Mouse (Mus musculus) thymus, postnatal 36 days (tissue): ENCODE measurements around the gene Vmn1r88.

Experiments
- DNase-seq, 2 experiments: peaks; one replicate each; pipeline ENCODE4 v3.0.0; 2022; ENCODE audit warnings: mixed read lengths in 2 of 2

Gene Vmn1r88

DNA sequence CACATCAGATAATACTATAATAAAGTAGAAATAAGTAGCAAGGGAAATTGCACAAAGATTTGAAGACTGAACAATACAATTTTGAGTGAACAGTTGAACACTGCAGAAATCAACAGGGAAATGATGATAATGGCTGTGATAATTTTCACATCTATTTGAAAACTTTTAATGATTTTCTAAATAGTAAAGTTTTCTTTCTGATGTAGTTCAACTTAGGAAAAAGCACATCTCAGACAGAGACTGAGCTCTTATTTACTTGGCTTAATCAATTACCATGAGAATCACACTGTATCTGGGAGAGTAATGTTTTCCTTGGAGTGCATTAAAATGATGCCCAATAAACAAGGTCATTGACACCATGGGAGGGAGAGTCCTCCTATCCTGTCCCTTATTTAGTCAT is at the start of gene Vmn1r88:
Gene Vmn1r88 (plus strand): TSS at position 301 of the 400 bp plus-strand sequence.
- no peak for DNase-seq

DNA sequence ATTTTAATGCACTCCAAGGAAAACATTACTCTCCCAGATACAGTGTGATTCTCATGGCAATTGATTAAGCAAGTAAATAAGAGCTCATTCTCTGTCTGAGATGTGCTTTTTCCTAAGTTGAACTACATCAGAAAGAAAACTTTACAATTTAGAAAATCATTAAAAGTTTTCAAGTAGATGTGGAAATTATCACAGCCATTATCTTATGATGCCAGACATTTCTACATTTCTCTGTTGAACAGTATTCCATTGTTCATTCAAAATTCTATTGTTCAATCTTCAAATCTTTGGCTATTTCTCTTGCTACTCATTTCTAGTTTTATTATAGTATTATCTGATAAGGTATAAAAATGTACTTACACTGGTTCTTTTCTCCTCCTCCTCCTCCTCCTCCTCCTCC is 39.6 kb upstream of the Vmn1r88 start, which contains the start of gene Vmn1r86:
Gene Vmn1r86 (minus strand): TSS at position 101 of the 400 bp plus-strand sequence.
- no peak for DNase-seq

- DNase-seq = peak in 1 of 2 experiments; percentile 19
Observed at GRCm38 (mm10) chr7:13123554-13124153, 35.7 kb upstream of the Vmn1r88 start.

DNA sequence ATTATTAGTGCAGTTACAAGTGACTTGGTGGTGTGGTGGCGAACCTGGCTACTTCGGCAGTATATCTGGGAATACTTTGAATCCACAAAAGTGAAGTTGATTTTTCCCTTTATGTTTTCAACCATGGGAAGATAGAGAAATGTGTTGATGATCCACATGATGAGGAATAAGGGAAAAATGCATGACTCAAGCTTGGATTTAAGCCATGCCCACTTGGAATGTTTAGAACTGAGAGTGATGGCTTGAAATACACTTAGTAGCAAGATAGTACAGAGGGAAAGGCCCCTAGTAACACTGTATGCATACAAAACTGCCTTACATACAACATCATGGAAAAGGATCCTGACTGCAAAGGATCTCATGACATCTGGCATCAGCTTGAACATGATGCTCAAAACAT is 27.5 kb upstream of the Vmn1r88 start:
- DNase-seq = no peak

DNA sequence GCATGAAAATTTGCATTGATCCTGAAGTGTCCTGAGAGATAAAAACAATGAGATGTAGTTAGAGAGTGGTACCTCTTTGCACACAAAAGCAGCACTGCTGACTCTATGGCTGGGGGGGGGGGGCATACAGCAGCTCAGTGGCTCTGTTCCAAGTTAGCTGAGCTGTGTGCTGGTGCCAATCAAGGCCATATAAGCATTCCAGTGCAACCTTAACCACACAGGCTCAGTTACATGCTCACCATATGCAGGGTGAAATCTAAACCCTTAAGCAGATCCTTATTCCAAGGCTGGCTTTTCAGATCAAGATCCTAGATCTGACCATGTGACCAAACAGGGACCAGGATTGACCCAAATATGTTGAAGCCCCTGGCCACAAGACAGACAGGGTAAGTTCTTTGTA is 22.0 kb upstream of the Vmn1r88 start:
- DNase-seq = no peak

DNA sequence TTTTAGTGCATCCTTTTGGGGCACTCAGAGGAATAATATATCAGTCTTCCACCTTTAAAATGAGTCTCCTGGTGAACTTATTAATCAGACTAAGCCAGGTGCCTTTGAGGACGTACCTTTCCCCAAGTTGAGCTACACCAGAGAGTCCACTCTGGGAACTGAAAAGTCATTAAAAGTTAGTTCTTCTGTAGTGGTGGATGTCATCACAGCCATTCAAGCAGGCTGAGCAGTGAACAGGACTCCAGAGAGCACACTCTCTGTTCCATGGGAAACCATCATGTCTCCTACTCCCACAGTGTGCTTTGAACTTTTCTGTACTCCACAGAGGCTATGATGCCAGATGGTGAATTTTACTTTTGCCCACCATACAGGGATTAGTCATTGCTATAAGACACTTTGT is 19.3 kb upstream of the Vmn1r88 start, which contains the start of gene Vmn1r87:
Gene Vmn1r87 (minus strand): TSS at position 101 of the 400 bp plus-strand sequence.
- no peak for DNase-seq

DNA sequence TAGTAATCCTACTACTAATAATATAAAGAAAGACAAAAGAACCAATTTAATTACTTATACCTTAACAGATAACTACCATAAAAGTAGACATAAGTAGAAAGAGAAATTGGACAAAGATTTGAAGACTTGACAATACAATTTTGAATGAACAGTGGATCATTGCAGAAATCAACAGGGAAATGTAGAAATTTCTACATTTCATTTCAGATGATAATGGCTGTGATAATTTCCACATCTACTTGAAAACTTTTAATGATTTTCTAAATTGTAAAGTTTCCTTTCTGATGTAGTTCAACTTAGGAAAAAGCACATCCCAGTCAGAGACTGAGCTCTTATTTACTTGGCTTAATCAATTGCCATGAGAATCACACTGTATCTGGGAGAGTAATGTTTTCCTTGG is 53.4 kb downstream of the Vmn1r88 start, which contains the start of gene Vmn1r89:
Gene Vmn1r89 (plus strand): TSS at position 301 of the 400 bp plus-strand sequence.
- no peak for DNase-seq
